Mouse (Mus musculus) bone marrow, adult 2 months (tissue): ENCODE data around the gene Ikbkg.

ENCODE experiments used
- CTCF ChIP-seq: fragments of 200-500 bp; IDR thresholded peaks from 2 replicates; pipeline ENCODE4 v1.5.1; 2011; ENCODE audit warnings: low read length, control low read depth; ENCODE audit not compliant: control insufficient read depth, insufficient read depth
- POLR2A ChIP-seq: fragments of 200-500 bp; IDR thresholded peaks from 2 replicates; pipeline ENCODE4 v1.6.1; 2011; ENCODE audit warnings: low read depth, mild to moderate bottlenecking, control low read depth, low read length, borderline replicate concordance; ENCODE audit not compliant: control insufficient read depth

- TF ChIP-seq POLR2A (no peak), CTCF (no peak)
Observed at GRCm38 (mm10) chrX:74408340-74408739, 15.2 kb downstream of the Ikbkg start.
